Mouse (Mus musculus): ENCODE measurements around the gene Pard6b. TPM values are rescaled to one million over a fixed set of nuclear protein-coding genes. Genes with fewer than 3 reads are reported as not detected.
"Not testable (repeated sequence)": the region's sequence is repeated elsewhere in the genome, so short reads cannot be mapped to it uniquely, and the experiment has no call there.

Gene Pard6b
- polyA plus RNA-seq, 1 experiment from 2014 or later: 2.9 TPM

DNA sequence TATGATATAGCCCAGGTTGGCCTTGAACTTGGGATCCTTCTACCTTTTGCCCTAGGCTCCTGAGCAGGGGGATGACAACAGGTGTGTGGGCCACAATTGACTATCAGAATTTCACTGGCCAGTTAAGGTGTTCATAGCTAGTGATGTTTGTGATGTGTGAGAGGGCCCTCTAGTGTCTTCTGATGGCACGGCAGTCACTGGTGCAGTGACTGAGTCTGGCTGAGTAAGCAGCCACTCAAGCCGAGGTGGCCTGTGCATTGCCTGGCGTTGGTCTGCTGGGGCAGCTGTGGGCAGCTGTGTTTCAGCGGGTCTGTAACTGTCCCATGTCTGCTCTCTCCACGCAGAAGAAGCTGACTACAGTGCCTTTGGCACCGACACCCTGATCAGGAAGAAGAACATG lies 17.2 kb downstream of the Pard6b start:
- ATAC-seq (ENCODE audit: low read depth) (peak; percentile 36; the same call in 1 of the 2 replicates), DNase-seq (ENCODE audit: low spot score) (no peak)
- Histone ChIP-seq H3K4me2 (ENCODE audit: low read depth, low read length) (no peak overlapping the region), H3K4me3 (ENCODE audit: low read depth, low read length) (no peak overlapping the region), H3K4me1 (ENCODE audit: control insufficient read depth, insufficient read depth, low read length) (no peaks in the 10 kb centered on the region), H3K36me3 (ENCODE audit: control insufficient read depth, insufficient read depth, low read length) (no peaks in the 10 kb centered on the region), H3K27ac (replicated peaks; ENCODE audit: low read depth, low read length) (no peak overlapping the region), H3K9ac (ENCODE audit: low read depth, low read length) (no peak overlapping the region), H3K27me3 (replicated peaks; ENCODE audit: control insufficient read depth, insufficient read depth, low read length) (no peaks in the 10 kb centered on the region), H3K9me3 (ENCODE audit: control insufficient read depth, low read length) (no peaks in the 10 kb centered on the region)
- WGBS: 43% methylated on average over 6 of the region's 6 CpGs

DNA sequence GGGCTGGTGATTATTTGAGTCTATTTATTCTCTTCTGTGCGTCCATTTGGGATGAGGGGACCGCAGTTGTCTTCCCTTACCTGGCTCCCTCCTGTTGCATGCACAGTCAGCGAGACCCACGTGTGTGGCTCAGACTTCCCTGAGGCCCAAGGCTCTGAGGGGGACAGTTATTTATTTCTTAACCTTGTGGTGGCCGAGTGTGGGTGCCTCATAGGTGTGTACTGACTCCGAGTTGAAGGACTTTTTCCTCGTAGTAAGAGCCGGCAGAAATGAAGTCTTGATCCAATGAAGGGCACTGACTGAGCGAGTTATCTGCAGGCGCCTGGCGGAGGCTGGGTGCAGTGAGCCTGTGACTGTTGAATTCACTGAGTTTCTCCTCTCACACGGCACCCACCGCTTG lies 19.2 kb downstream of the Pard6b start:
- no peak overlapping the region for H3K4me2 ChIP-seq (ENCODE audit: low read depth, low read length)
- no peaks in the 10 kb centered on the region for H3K4me1 ChIP-seq (ENCODE audit: control insufficient read depth, insufficient read depth, low read length)
- no peaks in the 10 kb centered on the region for H3K9me3 ChIP-seq (ENCODE audit: control insufficient read depth, low read length)
- no peak for ATAC-seq (ENCODE audit: low read depth)
- H3K27ac ChIP-seq (replicated peaks; ENCODE audit: low read depth, low read length): no peak overlapping the region
- no peaks in the 10 kb centered on the region for H3K36me3 ChIP-seq (ENCODE audit: control insufficient read depth, insufficient read depth, low read length)
- WGBS: 88% methylated on average over 13 of the region's 13 CpGs
- H3K9ac ChIP-seq (ENCODE audit: low read depth, low read length): no peak overlapping the region
- no peak overlapping the region for H3K4me3 ChIP-seq (ENCODE audit: low read depth, low read length)
- H3K27me3 ChIP-seq (replicated peaks; ENCODE audit: control insufficient read depth, insufficient read depth, low read length): no peaks in the 10 kb centered on the region
- no peak for DNase-seq (ENCODE audit: low spot score)

- 79% methylated on average over 5 of the region's 5 CpGs for WGBS
- Histone ChIP-seq H3K27me3 (replicated peaks; ENCODE audit: control insufficient read depth, insufficient read depth, low read length) (no peaks in the 10 kb centered on the region), H3K9me3 (ENCODE audit: control insufficient read depth, low read length) (no peaks in the 10 kb centered on the region), H3K9ac (ENCODE audit: low read depth, low read length) (no peak overlapping the region), H3K4me1 (ENCODE audit: control insufficient read depth, insufficient read depth, low read length) (no peaks in the 10 kb centered on the region), H3K27ac (replicated peaks; ENCODE audit: low read depth, low read length) (no peak overlapping the region), H3K36me3 (ENCODE audit: control insufficient read depth, insufficient read depth, low read length) (no peaks in the 10 kb centered on the region), H3K4me2 (ENCODE audit: low read depth, low read length) (no peak overlapping the region), H3K4me3 (ENCODE audit: low read depth, low read length) (no peak overlapping the region)
- no peak for DNase-seq (ENCODE audit: low spot score)
- no peak for ATAC-seq (ENCODE audit: low read depth)
Observed at GRCm38 (mm10) chr2:168101805-168102204, 21.0 kb downstream of the Pard6b start.

- Histone ChIP-seq H3K4me1 (ENCODE audit: control insufficient read depth, insufficient read depth, low read length) (no peaks in the 10 kb centered on the region), H3K27ac (replicated peaks; ENCODE audit: low read depth, low read length) (no peak overlapping the region), H3K9me3 (ENCODE audit: control insufficient read depth, low read length) (no peaks in the 10 kb centered on the region), H3K36me3 (ENCODE audit: control insufficient read depth, insufficient read depth, low read length) (no peaks in the 10 kb centered on the region), H3K9ac (ENCODE audit: low read depth, low read length) (no peak overlapping the region), H3K4me2 (ENCODE audit: low read depth, low read length) (no peak overlapping the region), H3K4me3 (ENCODE audit: low read depth, low read length) (no peak overlapping the region), H3K27me3 (replicated peaks; ENCODE audit: control insufficient read depth, insufficient read depth, low read length) (no peaks in the 10 kb centered on the region)
- ATAC-seq (ENCODE audit: low read depth) (no peak), DNase-seq (ENCODE audit: low spot score) (no peak)
- WGBS: 89% methylated on average over 10 of the region's 10 CpGs
Observed at GRCm38 (mm10) chr2:168103341-168103740, 22.5 kb downstream of the Pard6b start.

DNA sequence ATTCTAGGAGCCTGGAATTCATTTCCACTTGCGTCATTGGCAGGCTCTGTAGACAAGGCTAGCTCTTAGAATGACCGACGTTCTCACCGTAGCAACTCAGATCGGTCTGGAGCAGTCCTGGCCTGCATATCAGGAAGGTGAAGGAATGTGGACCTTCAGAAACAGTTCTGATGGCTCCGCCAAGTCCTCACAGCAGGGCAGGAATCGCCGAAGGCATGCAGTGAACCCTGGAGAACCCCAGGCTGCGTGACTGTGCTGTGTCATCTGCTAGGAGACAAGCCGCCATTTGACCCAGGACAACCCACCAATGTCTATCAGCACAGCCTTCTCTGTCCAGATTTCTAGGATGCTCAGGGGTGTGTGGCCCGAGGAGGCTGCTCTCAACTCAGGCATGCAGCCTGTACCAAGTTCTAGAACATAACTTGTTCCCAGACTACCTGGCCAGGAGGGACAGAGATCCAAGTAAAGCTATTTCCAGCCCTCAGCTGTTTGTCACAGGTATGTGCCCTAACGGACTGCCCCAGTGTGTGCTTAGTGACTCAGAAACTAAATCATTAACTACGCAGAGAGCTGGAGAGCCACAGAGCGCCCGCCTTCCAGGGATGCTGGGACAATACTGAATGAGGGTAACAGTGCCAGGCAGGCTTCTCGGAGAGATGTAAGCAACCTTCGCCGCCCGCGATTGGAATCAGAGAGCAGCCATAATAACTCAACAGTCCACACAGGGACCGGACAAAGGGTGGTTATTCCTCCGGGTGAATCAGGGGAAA lies 23.8 kb downstream of the Pard6b start:
- Histone ChIP-seq H3K27me3 (replicated peaks; ENCODE audit: control insufficient read depth, insufficient read depth, low read length) (no peaks in the 10 kb centered on the region), H3K36me3 (ENCODE audit: control insufficient read depth, insufficient read depth, low read length) (no peaks in the 10 kb centered on the region), H3K9ac (ENCODE audit: low read depth, low read length) (no peak overlapping the region), H3K9me3 (ENCODE audit: control insufficient read depth, low read length) (no peaks in the 10 kb centered on the region), H3K4me1 (ENCODE audit: control insufficient read depth, insufficient read depth, low read length) (no peaks in the 10 kb centered on the region), H3K27ac (replicated peaks; ENCODE audit: low read depth, low read length) (no peak overlapping the region), H3K4me3 (ENCODE audit: low read depth, low read length) (no peak overlapping the region), H3K4me2 (ENCODE audit: low read depth, low read length) (no peak overlapping the region)
- DNase-seq (ENCODE audit: low spot score) (no peak), ATAC-seq (ENCODE audit: low read depth) (no peak)
- 74% methylated on average over 22 of the region's 22 CpGs for WGBS

DNA sequence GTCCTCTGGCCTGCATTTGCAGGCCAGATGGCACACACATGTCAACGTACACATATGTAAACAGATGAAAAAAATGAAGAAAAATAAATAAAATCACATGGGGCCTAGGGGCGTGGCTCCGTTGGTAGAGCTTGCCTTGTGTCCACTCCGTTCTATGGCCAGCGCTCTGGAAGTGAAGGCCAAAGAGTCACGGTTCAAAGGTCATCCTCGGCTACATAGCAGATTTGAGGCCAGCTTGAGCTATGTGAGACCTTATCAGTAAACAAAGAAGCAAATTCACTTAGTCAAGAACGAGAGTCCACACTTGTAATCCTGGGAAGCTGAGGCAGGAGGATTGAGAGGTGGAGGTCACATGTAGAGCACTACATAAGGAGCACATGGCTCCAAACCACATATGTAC lies 24.5 kb downstream of the Pard6b start:
- ATAC-seq (ENCODE audit: low read depth): no peak
- Histone ChIP-seq H3K36me3 (ENCODE audit: control insufficient read depth, insufficient read depth, low read length) (no peaks in the 10 kb centered on the region), H3K4me3 (ENCODE audit: low read depth, low read length) (no peak overlapping the region), H3K4me1 (ENCODE audit: control insufficient read depth, insufficient read depth, low read length) (no peaks in the 10 kb centered on the region), H3K9me3 (ENCODE audit: control insufficient read depth, low read length) (no peaks in the 10 kb centered on the region), H3K9ac (ENCODE audit: low read depth, low read length) (no peak overlapping the region), H3K27me3 (replicated peaks; ENCODE audit: control insufficient read depth, insufficient read depth, low read length) (no peaks in the 10 kb centered on the region), H3K27ac (replicated peaks; ENCODE audit: low read depth, low read length) (no peak overlapping the region), H3K4me2 (ENCODE audit: low read depth, low read length) (no peak overlapping the region)
- no peak for DNase-seq (ENCODE audit: low spot score)
- WGBS: 63% methylated on average over 8 of the region's 8 CpGs

GRCm38 (mm10) chr2:168106701-168107178 lies 25.9 kb downstream of the Pard6b start:
- Histone ChIP-seq H3K27me3 (replicated peaks; ENCODE audit: control insufficient read depth, insufficient read depth, low read length) (no peaks in the 10 kb centered on the region), H3K9me3 (ENCODE audit: control insufficient read depth, low read length) (no peaks in the 10 kb centered on the region), H3K9ac (ENCODE audit: low read depth, low read length) (peak overlapping the region; percentile 42; the same call in 1 of the 2 replicates), H3K27ac (replicated peaks; ENCODE audit: low read depth, low read length) (no peak overlapping the region), H3K4me1 (ENCODE audit: control insufficient read depth, insufficient read depth, low read length) (no peaks in the 10 kb centered on the region), H3K4me2 (ENCODE audit: low read depth, low read length) (peak overlapping the region; percentile 42), H3K36me3 (ENCODE audit: control insufficient read depth, insufficient read depth, low read length) (no peaks in the 10 kb centered on the region), H3K4me3 (ENCODE audit: low read depth, low read length) (0 out of 2 replicates have a peak overlapping the region, but pooled peaks have one; percentile 10)
- DNase-seq (ENCODE audit: low spot score) (peak; percentile 74), ATAC-seq (ENCODE audit: low read depth) (peak; percentile 60)
- WGBS: 52% methylated on average over 18 of the region's 20 CpGs

DNA sequence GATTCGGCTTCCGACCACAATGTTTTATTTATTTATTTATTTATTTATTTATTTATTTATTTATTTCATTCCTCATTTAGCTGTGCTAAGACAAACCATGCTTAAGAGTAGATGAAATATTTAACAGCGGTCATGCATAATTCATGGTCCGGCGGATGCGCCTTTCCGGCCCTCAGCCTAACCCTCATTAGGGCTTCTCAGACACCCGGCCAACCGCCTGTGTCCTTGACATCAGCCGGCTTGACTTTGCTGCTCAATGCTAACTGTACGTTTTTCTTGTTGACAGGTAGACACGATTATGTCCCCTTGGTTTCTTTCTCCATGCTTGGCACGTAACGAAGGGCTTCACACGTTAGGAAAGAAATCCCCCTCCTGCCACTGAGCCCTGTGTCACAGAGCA lies 26.6 kb downstream of the Pard6b start:
- Histone ChIP-seq H3K27me3 (replicated peaks; ENCODE audit: control insufficient read depth, insufficient read depth, low read length) (no peaks in the 10 kb centered on the region), H3K4me1 (ENCODE audit: control insufficient read depth, insufficient read depth, low read length) (no peaks in the 10 kb centered on the region), H3K9ac (ENCODE audit: low read depth, low read length) (no peak overlapping the region), H3K27ac (replicated peaks; ENCODE audit: low read depth, low read length) (no peak overlapping the region), H3K4me2 (ENCODE audit: low read depth, low read length) (no peak overlapping the region), H3K9me3 (ENCODE audit: control insufficient read depth, low read length) (no peaks in the 10 kb centered on the region), H3K36me3 (ENCODE audit: control insufficient read depth, insufficient read depth, low read length) (no peaks in the 10 kb centered on the region), H3K4me3 (ENCODE audit: low read depth, low read length) (no peak overlapping the region)
- DNase-seq (ENCODE audit: low spot score) (no peak), ATAC-seq (ENCODE audit: low read depth) (no peak)
- WGBS: 85% methylated on average over 15 of the region's 15 CpGs

GRCm38 (mm10) chr2:168107901-168108300 lies 27.1 kb downstream of the Pard6b start:
- H3K4me3 ChIP-seq (ENCODE audit: low read depth, low read length); H3K4me1 ChIP-seq (ENCODE audit: control insufficient read depth, insufficient read depth, low read length); H3K36me3 ChIP-seq (ENCODE audit: control insufficient read depth, insufficient read depth, low read length); H3K9me3 ChIP-seq (ENCODE audit: control insufficient read depth, low read length); DNase-seq (ENCODE audit: low spot score); H3K9ac ChIP-seq (ENCODE audit: low read depth, low read length); ATAC-seq (ENCODE audit: low read depth); H3K27ac ChIP-seq (replicated peaks; ENCODE audit: low read depth, low read length); H3K4me2 ChIP-seq (ENCODE audit: low read depth, low read length); H3K27me3 ChIP-seq (replicated peaks; ENCODE audit: control insufficient read depth, insufficient read depth, low read length): not testable (repeated sequence)
- 87% methylated on average over 6 of the region's 6 CpGs for WGBS

All from embryonic facial prominence, embryonic 14.5 days (tissue).